Mouse (Mus musculus): Measurements from ENCODE around the gene Cys1. TPM values are rescaled to one million over a fixed set of nuclear protein-coding genes. Genes with fewer than 3 reads are reported as not detected.

Gene Cys1
- polyA plus RNA-seq, 1 experiment = not detected

DNA sequence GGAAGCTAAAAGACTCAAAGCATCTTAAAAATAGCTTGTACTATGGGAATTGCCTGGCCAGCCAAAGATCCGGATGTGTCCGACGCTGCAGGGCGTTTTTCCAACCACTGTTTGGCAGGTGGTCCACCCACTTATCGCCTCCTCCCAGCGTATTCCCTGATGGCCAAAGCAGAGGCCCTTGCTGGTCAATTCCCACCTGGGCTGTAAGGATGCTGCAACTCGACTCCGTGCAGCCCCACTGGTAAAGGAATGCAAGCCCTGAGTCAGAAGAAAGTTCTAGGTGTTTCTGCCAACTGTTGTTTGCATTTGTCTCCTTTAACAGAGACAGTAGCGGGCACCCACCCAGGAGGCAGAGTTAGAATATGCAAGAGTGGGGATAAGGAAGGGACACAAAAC is 1.5 kb downstream of the Cys1 start:
- TF ChIP-seq GATA1 (IDR thresholded peaks at IDR 0.05; ENCODE audit: low read length) = no peak

DNA sequence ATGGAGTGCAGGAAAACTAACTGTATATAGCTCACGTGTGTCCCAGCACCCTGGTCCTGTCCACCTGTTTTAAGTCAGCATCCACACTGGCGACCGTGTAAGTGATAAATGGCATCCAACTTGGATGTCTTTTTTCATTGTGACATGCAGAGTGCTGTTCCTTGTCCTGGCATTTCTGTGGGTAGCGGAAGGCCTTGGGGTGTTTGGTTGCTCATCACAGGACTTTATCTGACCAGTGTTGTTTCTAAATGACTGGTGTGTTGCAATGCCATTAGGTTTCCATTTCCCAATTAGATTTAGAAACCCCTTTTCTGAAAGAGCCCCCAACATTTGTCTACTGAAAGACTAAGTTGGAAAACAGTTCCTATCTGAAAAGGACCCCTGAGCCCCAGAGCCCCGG is 19.5 kb downstream of the Cys1 start:
- no peak for TF ChIP-seq GATA1 (IDR thresholded peaks at IDR 0.05; ENCODE audit: low read length)

DNA sequence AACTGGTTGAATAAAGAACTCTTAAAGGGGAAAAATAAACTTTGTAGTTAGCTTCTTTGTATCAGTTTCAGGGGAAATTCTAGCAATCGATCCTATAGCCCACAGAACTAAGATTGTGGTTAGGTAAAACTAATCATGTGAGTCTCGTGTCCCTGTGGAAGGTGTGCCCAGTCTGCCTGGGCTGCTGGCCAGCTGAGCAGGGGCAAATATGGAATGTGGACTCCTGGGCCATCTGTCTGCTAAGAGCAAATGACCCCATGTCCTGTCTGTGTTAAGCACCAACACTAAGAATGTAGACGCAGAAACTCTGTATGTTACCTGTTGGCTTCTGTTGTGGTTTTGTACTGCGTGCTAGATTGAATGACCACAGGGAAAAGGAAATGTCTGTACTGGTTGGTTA is 20.5 kb downstream of the Cys1 start:
- no peak for TF ChIP-seq GATA1 (IDR thresholded peaks at IDR 0.05; ENCODE audit: low read length)

DNA sequence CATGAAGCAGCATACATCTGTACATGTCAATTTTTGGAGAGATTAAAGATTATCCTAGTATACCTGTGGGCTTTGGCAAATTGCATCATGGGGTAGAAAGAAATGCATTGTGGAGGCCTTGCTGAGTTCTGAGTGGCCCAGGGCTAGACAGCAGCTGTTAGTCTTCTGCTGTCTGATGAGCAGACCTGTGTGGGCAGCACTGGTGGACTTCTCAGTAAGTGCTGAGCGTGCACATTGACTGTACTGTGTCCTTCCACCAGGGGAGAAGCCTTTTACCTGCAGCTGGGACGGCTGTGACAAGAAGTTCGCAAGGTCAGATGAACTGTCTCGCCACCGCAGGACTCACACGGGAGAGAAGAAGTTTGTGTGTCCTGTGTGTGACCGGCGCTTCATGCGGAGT is 21.7 kb downstream of the Cys1 start:
- TF ChIP-seq GATA1 (IDR thresholded peaks at IDR 0.05; ENCODE audit: low read length) = no peak

DNA sequence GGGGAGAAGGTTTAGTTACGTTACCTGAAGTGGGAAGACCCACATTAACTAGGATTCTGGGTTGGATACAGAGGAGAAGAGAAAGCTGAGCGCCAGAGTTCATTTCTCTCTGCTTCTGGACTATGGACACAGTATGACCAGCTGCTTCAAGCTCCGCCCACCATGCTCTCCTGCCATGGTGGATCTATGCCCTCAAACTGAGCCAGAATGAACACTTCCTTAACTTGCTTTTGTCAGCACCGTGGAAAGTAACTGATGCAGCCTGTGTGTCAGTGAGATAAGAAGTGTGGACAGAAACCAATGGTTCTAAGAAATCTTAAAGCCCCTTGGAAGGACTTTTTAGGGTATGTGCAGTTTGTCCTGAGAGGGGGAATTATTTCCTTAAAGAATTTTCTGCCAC is 22.6 kb downstream of the Cys1 start:
- no peak for TF ChIP-seq GATA1 (IDR thresholded peaks at IDR 0.05; ENCODE audit: low read length)

DNA sequence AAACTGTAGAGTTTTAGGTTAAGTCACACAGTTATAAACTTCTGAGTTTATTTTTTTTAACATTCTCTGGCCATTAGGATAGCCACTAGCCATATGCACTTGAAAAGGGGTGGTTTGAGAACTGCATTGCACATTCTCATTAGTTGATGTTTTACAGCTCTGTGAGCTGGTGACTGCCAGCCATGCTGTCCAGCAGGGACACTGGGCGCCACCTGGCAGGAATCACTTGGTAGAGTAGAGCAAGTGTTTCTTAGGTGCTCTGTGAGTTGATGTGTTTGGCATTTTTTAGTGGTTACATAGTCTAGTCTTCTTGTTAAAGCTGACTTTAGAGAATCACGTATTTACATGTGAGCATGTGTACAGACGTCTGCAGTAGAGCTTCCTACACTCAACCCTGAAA is 25.2 kb downstream of the Cys1 start:
- TF ChIP-seq GATA1 (IDR thresholded peaks at IDR 0.05; ENCODE audit: low read length) = no peak

DNA sequence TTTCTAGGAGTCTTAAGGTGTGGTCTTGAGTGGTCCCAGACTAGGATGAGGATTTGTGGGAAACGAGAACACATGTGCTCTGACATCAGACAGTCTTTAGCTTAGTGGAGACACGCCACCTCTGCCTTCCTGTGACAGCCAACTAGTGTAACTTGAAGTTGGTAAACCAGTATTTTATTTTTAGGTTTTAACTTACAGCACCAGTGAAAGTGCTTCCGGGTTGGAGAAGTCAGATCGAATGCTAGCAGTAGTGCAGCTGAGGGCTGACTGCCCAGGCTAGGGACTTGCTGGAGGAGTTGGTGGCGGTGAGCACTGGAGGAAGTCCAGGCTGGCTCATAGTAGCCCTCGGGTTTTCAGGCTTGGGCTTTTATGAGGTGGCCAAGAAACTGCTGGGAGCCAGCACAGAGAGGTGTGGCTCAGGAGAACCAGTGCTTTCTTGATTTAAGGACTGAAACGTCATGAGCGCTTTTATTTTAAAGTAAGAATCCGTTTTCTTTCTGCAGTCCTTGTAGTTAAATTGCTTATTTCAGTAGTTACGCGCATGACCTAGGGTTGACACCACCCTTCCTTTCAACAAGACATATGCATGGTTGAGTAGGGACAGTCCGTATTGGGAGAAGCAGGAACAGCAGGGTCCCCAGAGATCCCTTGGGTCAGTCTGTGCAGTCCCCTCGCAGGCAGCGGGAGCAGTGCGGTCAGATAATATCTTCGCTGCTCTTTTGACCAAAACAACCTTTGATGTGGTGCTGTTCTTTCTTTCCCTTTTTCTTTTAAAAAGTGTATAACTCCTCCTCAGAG is 27.3 kb downstream of the Cys1 start:
- TF ChIP-seq GATA1 (IDR thresholded peaks at IDR 0.05; ENCODE audit: low read length) = no peak

DNA sequence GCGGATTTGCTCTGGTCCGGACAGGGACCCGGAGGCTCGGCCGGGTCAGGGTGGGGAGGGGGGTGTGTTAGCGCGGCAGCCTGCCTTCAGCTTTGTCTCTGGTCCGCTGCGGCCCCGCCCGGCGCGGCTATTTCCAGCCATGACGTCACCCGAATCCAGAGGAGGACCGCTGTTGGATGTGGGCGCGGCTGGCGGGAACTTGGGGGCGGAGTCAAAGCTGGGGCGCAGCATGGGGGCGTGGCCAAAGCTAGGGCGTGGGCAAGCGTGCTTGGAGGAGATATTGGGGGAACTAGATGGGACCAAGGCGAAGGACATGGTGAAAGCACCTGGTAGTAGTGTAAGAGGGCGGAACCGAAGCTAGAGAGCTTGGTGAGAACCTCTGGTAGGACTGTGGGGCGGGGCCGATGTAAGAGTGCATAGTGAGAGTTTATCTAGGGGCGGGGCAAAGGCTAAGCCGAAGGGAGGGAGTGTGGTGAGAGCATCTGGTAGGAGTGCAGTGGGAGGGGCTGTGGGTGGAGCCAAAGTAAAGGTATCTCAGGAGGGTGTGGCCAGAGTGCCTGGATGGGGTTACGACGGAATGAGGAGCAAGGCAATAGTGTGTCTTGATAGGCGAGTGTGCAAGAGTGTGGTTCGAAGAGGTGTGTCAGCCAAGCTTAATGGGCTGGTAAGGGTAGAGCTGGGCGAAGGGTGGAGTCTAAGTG is 29.8 kb downstream of the Cys1 start:
- no peak for TF ChIP-seq GATA1 (IDR thresholded peaks at IDR 0.05; ENCODE audit: low read length)

DNA sequence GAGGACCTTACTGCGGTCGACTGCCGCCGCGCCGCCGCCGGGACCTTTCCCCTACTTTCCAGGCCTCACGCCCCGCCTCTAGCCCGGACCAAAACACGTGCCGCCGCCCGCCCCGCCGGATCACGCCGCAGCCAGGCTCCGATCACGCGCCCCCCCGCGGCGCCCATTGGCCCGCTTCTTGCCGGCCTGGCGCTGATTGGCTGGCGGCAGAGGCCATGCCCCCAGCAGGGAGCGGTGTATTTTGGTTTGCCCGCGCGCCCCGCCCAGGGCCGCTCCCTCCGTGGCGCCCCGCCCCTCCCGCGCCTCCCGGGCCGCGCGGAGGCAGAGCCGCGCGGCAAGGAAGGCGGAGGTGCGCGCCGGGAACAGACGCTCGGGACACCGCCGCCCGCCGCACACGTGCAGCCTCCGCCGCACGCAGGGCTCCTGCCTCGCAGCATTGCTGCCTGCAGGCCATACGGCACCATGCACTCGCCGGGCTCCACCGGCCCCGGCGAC is 30.5 kb downstream of the Cys1 start, which contains the start of gene Klf11:
Gene Klf11 (plus strand): TSS at position 212 of the 495 bp plus-strand sequence.
- no peak for TF ChIP-seq GATA1 (IDR thresholded peaks at IDR 0.05; ENCODE audit: low read length)

DNA sequence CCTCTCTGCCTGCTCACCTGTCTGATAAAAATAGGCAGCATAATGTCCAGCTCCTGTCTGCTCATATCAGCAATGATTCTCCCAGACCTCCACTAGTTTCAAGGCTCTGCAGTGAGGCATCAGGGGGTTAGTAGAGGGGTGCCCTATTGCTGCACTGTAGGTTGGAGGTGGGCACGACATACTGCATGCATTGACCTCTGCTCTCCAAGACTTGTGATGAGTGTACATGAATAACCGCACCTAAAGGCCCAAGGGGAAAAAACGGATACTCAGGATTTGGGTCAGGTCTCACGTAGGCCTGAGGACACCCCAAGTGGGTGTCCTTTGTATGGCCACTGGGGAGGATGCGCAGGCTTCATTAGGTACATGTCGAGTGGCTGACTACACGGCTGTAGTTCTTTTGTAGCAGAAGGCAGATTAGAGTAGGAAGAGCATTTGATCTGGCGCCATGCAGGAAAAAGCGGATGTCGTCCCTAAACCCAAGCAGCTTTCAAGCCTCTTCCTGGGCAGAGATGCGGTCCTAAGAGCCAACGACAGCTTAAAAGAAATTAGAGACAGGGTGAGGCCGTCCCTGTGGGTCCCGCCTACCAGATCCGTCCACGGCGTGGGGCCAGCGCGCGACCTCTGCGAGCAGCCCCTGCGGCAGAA is 31.1 kb downstream of the Cys1 start:
- no peak for TF ChIP-seq GATA1 (IDR thresholded peaks at IDR 0.05; ENCODE audit: low read length)

DNA sequence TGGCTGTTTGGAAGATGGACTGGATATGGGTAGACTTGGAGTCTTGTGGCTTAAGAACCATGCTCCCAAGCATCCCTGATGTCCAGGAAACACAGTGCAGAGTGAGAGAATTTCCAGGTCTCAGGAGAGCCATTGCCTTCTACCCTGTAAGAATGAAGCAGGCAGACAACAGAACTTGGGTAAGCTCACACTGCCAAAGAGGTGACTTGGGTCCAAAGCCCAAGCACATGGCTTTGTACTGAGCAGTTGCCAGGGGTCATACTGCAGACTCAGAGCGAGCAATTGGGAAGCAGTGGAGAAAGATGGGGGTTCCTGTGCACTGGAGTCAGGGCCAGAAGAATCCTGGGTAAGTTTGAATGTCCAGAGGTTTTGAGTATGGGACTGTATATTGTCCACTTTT is 33.5 kb downstream of the Cys1 start:
- no peak for TF ChIP-seq GATA1 (IDR thresholded peaks at IDR 0.05; ENCODE audit: low read length)

DNA sequence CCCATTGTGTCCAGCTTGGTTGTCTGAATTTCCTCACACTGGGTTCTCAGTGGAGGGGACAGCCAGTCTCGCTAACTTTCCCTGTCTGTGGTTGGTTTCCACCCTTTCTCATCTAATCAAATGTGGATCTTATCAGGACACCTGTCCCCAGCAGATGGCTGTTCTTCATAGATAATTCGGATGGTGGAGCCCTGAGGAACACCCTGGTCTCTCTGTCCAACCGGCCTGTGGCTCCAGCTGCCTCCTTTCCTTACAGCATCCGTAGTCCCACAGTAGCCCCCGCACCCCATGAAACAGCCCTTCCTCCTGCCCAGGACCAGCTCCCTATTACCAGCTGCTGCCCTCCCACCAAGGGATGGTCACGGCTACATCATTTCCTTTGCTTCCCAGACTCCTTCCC is 35.7 kb downstream of the Cys1 start:
- TF ChIP-seq GATA1 (IDR thresholded peaks at IDR 0.05; ENCODE audit: low read length) = peak; percentile 78

DNA sequence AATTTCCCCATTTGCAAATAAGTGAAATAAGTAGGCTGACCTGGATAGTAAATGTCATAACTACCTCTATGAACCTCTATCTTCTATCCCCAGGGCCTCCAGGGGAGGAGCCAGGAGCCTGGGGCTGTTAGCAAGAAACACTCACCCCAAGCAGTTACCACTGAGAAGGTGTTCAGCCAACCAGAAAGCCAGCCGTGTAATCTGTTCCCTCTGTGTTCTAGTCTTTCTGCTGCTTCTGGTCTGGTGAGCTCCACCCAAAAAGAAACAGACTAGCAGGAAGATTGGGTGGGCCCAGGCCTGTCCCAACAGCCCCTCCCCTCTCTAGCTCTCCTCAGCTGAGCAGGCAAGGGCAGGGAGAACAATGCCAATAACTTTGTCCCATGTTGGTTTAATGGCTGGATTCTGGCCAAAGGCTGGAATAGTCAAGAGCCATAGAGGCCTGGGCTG is 37.5 kb downstream of the Cys1 start:
- TF ChIP-seq GATA1 (IDR thresholded peaks at IDR 0.05; ENCODE audit: low read length) = peak; percentile 58

DNA sequence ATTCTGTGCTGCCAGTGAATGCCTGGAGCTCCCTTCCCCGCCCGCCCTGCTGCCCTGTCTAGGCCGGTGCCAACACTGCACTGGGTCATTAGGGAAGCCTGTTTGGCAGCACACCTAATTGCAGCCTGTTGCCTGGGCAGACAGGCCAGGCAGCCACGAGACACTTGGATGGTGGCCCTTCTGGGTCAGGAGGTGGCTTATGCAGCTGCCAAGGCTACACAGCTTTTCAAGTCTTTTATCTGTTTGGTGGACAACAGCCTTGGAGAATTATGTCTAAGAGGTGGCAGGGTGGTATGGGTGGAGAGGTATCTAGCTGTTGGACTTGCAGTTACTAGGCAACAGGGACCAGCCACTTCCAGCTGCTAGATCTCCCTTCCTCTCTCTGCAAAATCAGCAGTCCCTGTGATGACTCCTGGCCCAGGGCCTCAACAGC is 39.2 kb downstream of the Cys1 start:
- no peak for TF ChIP-seq GATA1 (IDR thresholded peaks at IDR 0.05; ENCODE audit: low read length)

DNA sequence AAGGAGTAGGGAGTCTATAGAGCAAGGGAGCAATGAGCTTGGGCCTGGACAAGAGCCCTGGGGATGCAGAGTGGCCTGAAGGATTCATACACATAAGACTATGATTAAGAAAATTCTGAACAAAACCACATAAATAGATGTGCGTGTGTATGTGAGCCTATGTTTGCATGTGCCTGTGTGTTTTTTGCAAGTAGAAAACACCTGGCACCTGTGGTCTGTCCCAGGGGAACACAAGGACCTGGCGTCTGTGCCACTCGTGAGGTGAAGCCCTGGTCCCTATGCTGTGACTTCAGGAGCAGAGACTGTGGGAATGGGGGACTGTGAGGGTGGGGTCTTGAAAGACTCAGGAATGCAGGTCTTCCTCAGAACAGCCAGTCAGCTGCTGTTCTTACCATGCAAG is 47.0 kb downstream of the Cys1 start:
- TF ChIP-seq GATA1 (IDR thresholded peaks at IDR 0.05; ENCODE audit: low read length) = no peak

DNA sequence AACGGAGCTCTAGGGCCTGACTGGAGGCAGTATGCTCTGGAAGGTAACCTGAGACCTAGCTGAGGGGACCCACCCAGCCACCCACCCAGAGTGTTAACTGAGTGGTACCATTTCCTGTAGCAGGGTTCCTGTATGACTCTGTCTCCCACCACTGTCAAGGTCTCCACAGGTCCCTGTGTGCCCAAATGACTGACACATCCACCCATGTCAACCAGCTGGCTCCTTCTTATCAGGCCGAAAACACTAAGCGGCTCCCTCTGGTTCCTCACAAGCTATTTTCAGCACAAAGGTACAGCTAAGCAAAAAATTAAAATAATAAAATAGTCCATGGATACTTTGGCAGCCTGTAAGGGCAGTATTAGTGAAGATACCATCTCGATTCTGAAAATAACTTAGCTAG is 47.4 kb downstream of the Cys1 start:
- no peak for TF ChIP-seq GATA1 (IDR thresholded peaks at IDR 0.05; ENCODE audit: low read length)
